Mouse (Mus musculus) fat pad, adult 2 months (tissue): ENCODE results near the gene Eif3k.

ENCODE experiments used
- DNase-seq: peaks from one replicate; pipeline ENCODE4 v3.0.0-alpha.2; 2011; ENCODE audit warnings: low read depth, low spot score; ENCODE audit errors: extremely low read depth

Eif3k gene

DNA sequence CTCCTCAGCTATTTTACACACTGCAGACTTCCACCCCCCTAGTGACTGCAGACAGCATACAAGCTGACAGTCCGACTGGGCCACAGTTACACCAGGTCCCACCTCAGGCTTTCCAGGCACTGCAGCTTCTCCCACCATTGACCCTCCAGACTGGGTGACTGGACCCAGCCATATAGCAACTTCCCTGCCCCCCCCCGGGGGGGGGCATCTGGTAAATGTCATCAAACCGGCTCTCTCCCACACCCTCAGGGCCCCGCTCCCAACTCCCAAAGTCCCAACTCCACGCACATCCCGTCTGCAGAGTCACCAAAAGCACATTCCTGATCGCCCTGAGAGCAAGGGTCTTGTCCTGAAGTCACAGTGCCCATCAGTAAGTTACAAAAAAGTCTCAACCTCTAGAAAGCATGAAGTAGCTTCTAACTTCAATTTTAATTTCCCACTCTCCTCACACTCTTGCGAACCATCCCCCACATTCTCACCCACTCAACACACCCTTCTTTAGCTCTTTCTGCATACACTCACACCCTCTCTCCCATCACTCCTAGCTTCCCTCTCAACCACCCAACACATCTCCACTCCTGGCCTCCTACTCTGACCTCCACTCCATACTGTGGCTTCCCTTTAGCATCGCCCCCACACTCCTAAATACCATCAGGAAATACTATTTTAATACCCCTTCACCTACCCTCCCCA is 21.2 kb downstream of the Eif3k start:
- no peak for DNase-seq

DNA sequence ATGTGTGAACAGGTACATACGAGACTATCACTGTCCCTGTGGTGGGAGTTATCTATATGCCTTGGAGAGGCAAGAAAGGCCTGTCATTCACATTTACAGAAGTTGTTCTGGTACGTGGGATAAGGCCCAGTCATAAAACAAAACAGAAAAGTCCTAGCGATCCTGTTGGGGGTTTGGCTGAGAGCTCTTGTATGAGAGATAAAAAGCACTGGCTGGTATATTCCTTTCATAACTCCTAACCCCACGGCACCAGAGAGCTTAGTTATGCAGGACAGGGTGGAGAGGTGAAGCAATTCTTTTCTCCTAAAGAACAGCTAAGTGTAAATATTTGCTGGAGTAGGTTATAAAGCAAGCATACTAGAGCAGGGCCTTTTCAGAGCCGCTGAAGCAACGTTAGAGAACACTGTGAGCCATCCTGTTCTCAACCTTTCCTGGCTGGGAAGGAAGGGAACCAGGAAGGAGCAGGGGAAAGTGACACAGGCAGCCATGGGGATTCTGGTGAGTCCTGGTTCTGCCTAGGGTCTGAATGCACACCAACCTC is 22.1 kb downstream of the Eif3k start:
- no peak for DNase-seq

DNA sequence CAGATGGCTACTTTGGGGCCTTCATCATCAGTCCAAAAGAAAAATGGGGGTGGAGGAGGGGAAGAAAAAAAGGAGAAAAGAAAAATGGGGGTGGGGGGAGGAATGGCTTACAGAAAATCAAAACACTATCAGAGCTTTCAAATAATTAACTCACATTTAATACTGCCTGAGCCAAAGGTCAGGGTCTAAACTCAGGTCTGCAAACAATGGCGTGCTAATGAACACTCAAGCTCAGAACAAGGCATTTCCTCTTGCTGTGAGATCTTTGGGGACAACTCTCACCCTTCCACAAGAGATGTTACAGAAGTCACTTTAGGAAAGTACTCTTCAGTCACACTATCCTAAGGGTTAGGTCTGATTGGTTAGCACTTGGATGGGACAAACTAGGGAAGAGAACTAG is 22.9 kb downstream of the Eif3k start:
- no peak for DNase-seq

DNA sequence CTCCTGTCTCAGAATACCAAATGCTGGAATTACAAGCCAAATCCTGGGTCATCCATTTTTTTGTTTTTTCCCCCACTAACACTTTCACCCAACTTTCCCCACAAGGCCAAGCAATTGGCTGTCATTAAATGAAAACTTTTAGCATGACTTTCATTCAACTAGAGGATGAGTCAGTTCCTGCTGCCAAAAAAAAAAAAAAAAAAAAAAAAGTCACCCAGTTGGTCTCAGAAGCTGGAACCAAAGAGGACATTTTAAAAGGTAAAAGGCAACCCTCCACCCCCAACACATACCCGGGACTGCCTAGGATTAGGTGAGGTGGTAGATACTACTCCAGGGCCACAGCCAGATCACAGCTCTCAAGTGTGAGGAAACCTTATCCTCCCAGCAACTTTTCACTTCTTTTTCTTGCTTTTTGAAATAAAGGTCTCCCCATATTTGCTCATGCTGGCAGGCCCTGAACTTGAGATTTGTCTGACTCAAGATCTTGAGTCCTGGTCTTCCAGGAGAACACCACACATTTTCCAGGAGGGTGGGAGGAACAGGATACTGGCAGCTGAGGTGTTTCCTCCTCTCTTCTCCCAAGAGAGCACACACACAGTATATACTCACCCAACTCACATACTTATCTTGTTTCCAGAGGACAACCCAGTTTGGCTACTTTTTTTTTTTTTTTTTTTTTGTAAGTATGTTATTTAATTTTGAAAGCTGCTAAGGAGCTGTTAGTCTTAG is 23.5 kb downstream of the Eif3k start:
- no peak for DNase-seq

DNA sequence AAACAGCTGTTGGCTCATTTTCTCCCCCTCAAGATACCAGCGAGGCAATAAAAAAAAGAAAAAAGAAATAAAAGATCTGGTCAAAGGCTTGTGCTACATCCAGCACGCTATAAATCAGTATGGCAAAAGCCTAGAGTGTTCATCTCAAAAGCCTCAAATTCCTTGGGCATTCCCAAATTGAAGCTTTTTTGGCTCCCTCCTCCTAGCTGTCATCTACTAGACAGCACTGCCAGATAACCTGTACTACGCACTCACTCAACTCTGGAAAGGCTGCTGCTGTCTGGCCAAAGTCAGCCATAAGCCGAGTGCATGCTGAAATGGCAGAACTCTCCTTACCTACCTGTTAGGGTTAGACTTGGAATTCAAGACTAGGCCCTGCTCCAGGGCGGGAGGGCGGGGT is 24.4 kb downstream of the Eif3k start:
- DNase-seq, result no peak

DNA sequence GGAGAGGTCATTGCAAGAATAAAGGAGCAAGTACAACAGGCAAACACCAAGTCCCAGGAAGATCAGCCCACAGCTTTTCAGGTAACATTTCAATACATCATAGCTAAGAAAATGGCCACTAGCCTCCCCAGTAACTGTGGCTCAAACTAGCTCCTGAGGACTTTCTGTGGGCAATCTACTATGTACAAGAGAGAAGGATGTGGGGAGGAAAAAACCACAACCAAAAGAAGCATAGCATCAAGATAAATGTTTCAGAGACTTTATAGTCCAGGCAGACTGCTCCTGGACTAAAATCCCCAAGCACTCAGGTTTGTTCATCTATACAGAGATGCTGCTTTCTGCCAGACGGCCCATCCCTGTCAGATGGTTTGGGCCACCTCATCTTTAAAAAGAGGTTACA is 25.4 kb downstream of the Eif3k start:
- no peak for DNase-seq

DNA sequence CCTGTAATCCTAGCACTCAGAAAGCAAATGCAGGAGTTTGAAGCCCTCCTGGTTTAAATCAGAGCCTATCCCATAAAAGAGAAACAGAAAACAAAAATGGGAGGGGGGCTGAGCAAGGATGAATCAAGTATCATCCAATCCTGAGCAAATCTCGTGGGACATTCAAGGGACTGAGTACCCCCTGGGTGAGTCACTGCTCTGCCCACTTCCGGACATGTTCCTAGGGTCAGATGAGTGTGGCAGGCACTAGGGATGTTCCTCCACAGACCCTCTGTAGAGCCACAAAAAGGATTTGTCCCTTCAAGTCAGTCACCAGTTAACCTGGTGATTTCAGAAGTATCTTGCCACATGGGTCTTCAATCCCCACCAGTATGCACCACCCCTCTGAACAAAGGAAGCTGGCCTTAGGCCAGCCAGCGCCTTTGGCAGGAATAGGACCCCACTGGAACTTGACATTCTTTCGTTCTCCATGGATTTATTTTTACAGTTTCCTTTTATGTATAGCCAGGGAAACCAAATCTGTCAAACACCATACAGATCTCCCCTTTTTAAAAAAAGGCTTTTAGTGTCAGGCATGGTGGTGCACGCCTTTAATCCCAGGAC is 26.3 kb downstream of the Eif3k start:
- DNase-seq, result no peak

DNA sequence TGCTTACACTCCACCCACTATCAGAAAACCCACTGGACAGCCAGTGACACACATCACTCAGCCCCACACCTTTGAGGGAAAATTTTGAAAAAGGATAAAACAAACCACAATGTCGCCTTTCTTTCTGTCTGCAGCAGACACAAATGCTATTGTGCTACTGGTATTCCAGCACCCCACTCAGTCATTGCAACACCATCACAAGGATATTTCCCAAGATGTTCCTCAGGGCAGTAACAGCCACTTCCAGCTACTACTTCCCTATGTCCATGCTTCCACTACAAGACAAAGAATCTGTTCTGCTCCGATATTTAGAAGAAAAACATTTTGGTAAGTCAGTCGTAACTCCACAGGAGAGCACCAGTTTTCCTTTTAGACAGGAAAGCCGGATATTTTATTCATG is 26.9 kb downstream of the Eif3k start:
- DNase-seq, result no peak

DNA sequence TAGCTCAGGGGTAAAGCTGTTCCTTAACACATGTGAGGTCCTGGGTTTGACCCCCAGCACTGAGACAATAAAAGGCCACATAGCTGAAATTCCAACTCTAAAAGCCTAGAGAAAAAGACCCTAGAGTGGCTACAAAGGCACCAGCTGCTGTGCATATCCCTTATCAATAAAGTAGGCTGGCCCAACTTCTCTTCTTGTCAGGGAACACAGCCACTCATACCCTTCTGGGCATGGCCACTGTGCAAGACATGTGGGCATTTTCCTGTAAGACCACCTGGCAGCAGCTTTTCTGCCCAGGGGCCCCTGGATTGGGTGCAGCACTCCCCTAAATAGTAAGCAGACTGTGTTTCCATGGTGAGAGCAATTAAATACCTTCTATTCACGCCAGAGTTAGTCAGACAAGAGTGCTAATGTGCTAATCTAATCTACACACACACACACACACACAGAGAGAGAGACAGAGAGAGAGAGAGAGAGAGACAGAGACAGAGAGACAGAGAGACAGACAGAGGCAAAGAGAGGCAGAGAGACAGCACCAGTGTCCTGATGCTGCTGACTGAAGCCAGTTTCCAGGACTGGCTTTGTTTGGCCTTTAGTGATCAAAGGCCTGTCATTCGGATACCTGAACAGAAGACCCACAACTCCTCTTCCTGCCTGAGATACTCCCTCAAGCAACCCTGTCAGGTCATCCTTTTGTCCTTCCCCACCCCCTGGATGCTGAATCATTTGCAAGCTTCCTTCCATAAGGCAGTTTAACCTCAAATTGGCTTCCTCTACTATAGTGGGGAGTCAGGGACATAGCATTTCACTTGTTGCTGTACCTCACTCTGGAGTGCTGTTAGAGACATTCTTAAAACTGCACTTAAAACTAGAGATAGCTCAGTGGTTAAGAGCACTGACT is 27.9 kb downstream of the Eif3k start:
- no peak for DNase-seq

DNA sequence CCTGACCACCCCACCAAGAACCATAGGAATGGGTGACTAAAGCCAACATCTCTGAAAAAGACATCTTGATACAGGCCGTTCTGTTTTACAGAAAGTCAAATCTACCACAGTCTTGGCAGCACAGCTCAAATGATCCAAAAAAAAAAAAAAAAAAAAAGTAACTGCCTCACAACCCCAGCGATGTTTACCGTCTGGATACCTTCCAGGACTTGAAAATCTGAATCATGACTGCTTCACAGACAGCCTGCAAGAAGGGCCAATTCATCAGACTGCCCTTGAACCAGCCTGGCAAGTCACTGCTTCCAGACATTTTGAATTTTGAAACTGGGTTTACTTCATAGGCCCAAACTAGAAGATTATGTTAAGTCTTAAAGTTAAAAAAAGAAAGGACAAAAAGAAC is 28.9 kb downstream of the Eif3k start:
- no peak for DNase-seq

DNA sequence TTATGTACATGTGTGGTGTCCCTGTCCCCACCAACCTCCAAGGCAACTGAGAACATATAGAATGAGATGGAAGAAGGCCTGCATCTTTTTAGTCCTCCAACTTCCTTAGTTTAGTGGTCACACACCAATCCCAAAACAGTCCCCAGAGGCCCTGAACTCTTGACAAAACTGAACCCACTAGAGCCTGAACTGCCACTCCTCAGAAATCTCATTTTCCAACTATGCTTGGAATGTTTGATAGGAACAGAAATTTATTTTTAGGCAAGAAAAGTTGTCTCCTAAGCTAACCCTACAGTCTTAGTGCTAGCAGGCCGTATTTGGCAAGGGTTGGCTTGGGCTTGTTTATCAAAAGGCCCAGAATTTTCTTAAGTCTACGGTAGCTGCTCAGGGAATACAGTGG is 29.9 kb downstream of the Eif3k start:
- no peak for DNase-seq

DNA sequence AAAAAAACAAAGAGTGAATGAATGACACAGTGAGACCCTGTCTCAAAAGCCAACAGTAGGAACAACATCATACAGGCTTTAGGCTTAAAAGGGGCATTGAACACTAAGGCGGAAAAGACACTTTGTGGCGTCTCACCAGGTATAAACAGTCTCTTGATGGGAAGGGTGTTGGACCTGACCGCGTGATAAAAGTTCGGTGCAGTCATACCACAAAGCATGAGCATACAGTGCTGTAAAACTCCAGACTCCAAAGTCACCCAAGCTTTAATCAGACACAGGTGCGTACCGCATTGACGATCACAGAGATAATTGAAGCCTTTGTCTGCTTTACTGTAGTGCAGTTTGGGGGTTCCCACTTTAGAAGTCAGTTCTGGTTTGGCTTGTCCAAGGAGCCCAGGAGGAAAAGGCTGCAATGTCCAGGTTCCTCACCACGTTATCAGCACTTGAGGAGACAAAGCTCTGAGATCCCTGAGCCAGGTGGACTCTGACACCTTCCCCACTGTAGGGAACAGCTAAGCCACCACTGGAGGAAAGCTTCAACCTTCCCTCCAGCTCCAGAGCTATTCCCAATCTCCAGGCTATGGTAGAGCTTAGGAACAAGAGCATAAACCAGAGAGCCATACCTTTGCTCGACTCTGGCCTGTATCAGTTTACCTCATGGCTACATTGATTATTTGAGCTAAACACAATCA is 31.2 kb downstream of the Eif3k start:
- no peak for DNase-seq

DNA sequence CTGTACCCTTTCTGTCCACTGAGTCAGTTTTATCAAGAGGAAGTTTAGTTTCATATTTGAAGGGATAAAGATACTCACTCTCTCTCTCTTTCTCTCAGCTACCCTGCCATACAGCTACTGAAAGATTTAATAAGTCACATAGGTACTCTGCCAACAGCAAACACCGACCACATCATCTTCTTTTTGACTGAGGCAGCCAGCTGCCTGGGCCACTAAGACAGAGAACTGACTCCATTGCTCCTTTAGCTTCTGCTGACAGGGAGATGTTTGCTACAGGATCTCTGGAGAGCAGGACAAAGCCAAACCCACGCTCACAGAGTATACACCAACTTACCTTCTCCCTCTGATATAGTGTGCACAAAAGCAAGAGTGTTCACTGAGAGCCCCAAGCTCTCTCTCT is 32.4 kb downstream of the Eif3k start:
- no peak for DNase-seq

DNA sequence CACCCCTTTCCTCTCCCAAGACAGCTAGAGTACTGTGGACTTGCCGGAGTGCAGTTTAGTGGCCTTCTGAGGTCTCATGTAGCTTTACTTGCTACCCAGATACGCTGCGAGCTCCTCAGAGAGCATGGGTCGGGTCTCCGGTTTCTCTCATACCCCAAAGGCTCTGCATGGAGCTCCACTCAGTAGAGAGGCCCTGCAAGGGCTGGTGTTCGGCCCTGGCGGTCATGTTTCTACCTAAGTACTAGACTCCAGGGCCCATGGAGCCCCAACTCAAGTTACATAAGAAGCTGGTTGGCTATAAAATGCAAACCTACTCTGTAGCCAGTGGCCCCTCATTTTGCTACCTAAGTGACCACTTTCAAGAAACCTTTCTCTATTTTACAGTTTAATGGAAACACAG is 32.9 kb downstream of the Eif3k start:
- DNase-seq, result no peak

DNA sequence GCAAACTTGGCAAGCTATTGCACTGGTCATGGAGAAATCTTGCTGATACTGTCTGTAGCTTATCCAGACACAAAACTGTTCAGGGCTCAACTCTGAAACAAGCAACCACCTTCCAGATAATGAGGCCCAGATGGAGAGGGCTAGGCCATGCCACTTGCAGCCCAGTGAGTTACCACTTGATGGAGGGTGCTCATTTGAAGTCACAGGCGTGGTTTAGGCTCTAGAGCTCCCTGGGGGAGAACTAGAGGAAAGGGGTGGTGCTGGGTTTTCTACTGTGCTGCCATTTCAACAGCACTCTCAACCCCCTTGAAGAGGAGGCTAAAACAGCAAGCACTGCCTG is 35.4 kb downstream of the Eif3k start:
- no peak for DNase-seq

DNA sequence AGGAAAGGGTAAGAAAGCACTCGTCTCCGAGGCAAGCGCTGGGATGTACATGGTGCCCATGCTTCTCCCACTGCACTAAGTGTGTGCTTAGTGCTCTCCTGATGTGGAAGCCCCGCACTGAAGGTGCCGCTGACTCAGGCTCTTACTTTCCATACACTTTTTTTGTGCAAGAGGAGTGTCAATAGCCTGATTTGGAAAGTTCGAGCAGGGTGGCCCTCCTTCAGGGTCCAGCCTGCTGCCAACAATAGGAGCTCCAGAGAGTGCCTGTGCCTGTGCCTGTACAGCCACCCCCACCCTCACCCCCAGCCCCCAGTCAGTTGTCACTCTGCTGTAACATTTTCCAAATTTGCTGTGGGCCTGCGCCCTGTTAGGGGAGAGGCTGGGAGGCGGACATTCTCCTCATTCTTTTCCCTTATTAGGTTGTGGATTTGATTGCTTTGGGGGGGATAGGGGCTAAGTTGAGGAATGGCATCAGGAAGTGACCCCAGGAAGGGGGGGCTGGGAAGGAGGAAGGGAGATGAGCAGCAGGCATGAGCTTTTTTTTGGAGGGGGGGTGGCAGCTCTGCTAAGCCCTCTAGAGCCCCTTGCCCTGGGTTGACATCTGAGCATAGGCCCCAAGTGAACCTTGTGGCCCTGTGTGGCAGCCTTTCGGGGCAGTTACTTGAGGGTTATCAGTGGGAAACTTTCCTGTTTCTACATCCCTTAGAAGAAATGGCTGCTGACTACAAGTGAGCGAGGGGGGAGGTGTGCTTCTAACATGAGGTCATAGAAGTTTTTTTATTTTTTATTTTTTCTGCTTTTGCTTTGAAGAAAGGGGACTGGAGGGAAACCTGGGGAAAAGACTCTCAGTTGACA is 36.0 kb downstream of the Eif3k start:
- DNase-seq, result no peak

DNA sequence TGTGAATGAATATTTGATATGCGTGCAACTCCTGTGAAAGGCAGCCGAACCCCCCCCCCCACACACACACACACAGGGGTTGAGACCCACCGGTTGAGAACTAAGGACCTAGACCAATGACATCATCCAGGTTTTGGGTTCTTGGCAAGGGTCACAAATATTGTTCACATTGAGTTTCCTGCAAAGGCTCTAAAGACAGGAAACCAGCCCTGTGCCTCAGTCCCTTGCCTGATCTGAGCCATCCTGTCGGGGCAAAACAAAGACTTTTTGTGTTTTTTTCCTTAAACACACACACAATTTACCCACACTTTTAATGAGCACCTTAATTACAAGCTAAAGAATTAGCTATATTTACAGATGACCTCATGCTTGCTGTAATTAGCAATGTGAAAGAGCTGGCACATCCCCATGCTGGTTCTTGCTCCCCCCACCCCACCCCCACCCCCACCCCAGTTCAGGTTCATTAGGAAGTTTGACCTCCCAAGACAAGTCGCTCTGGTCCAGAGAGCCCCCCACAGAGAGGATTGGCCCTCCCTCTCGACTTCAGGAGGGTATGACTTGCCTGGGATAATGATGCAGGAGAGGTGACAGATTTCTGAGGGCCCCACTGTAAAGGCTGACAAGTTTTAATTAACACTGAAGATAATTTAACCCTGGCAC is 36.8 kb downstream of the Eif3k start:
- no peak for DNase-seq

DNA sequence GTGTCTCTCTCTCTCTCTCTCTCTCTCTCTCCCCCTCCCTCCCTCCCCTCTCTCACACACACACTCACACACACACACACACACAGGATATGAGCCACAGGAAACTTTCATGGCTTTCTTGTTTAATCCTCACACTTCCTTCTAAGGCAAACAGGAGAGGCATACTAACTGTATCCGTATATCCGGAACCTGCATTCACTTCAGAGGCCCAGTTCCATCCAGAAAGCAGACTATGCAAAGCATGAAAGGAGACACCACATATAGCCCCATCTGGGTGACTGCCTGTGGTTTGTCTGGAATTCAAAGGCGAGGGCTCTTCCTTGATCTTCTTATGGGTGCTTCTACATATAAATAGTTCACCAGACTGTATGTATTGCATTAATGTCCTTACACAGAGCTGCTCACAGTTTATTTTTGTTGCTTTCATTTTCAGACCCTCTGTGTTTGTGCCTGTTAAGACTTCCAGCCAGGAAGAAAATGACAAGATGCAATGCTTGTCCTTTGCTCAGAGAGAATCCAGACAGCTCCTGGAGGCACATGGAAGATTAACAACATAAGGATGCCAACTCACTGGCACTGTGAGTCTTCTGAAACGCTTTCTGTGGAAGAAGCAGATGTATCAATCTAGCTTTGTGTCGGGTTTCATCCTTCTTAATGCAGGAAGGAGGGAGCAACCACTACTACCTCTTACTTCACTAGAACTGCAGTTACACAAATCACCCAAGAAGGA is 38.0 kb downstream of the Eif3k start:
- no peak for DNase-seq

DNA sequence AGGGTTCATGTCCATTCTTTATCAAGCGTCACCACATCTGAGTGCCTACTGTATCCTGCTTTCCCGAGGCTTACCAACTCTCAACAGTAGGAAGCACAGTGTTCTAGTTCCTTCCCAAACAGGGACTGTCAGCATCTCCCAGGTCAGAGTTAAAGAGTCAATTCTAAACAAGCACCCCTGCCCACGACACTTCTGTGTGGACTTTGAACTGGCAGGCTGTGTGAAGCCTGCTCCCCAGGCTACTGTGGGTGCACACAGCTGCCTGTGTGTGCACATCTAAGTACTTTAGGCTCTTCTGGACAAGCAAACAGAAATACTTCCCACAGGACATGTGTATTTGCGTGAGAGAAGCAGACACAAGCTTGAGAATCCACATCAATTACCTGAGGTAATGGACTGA is 40.1 kb downstream of the Eif3k start:
- no peak for DNase-seq
